In genomic region chr2:38926145-38926891, GRCm38 (mm10) we compare ENCODE assay signal across 8 mouse cellular contexts. TPM values are rescaled to one million over a fixed set of nuclear protein-coding genes. Genes with fewer than 3 reads are reported as not detected.
A peak's percentile ranks its signal among the peaks of the same experiment; 100 is the strongest.
DNase-seq lines count a peak whose midpoint lies in the region; ATAC-seq lines count a peak whose summit lies in the region.

No protein-coding gene starts in this region.

- H3K36me3 ChIP-seq in hindbrain, embryonic 11.5 days (ENCODE audit: control insufficient read depth, insufficient read depth, low read length), result no peaks in the 10 kb centered on the region

- H3K4me1 ChIP-seq in hindbrain, embryonic 11.5 days (replicated peaks; ENCODE audit: control insufficient read depth, insufficient read depth, low read length), result no peaks in the 10 kb centered on the region

- WGBS in hindbrain, embryonic 11.5 days, result 0% methylated on average over 44 of the region's 53 CpGs

- no peaks in the 10 kb centered on the region for H3K9me3 ChIP-seq in hindbrain, embryonic 11.5 days (ENCODE audit: control insufficient read depth, low read length)

- H3K9ac ChIP-seq in hindbrain, embryonic 11.5 days (ENCODE audit: low read depth, low read length), result peak overlapping the region; percentile 85

- no peaks in the 10 kb centered on the region for H3K27me3 ChIP-seq in hindbrain, embryonic 11.5 days (ENCODE audit: control insufficient read depth, insufficient read depth, low read length)

- H3K4me3 ChIP-seq in hindbrain, embryonic 11.5 days (ENCODE audit: low read depth, low read length), result peak overlapping the region; percentile 78

- H3K27ac ChIP-seq in hindbrain, embryonic 11.5 days (ENCODE audit: low read depth, low read length), result peak overlapping the region; percentile 61

- H3K4me2 ChIP-seq in hindbrain, embryonic 11.5 days (replicated peaks; ENCODE audit: low read depth, low read length), result peak overlapping the region; percentile 75

- DNase-seq in MN1 (ENCODE audit: low spot score), result peak; percentile 98
- DNase-seq in cerebellum, adult 9-10 months, result peak; percentile 97
- peak; percentile 96 for DNase-seq in hindbrain, embryonic 11.5 days (ENCODE audit: low spot score)
- peak; percentile 92 to 94 for DNase-seq in layer of hippocampus, postnatal 10 days (ENCODE audit: low spot score in 2 of 2)
- peak; percentile 96 for DNase-seq in lung, postnatal 10 days
- peak; percentile 90 for DNase-seq in ovary, postnatal 36 days (ENCODE audit: low spot score)
- DNase-seq in thymus, postnatal 25 days, result peak; percentile 94

- ATAC-seq in frontal cortex, adult (ENCODE audit: low TSS enrichment), result peak; percentile 91
- ATAC-seq in hindbrain, embryonic 11.5 days (ENCODE audit: low FRiP score), result peak; percentile 94

RNA-seq across cellular contexts. Expression of gene Nr6a1, which starts 1.2 kb away (rescaled TPM):
- 5.0 and 6.6 TPM in 2 replicates for polyA plus RNA-seq in hindbrain, embryonic 11.5 days (2014; fragmentation: Nextera tagmentation; extraction: Ambion mirVana)
- 1 to 10 TPM; 3.8 to 4.2 TPM for total RNA-seq in layer of hippocampus, postnatal 10 days (2021)

RNA-seq across cellular contexts. Expression of gene Olfml2a, which starts 5.5 kb away (rescaled TPM):
- polyA plus RNA-seq in hindbrain, embryonic 11.5 days (2014; fragmentation: Nextera tagmentation; extraction: Ambion mirVana), result 1.6 and 2.5 TPM in 2 replicates
- total RNA-seq in layer of hippocampus, postnatal 10 days (2021), result 1 to 10 TPM; 3.2 to 4.7 TPM

Comparison
In these comparisons a context has a peak if more than half of its experiments do, and no peak if none do; other contexts are left out.
1. Peak in every context shown above with its lines: DNase-seq, ATAC-seq, H3K4me3 ChIP-seq and H3K27ac ChIP-seq.